Mouse (Mus musculus): Measurements from ENCODE around the gene Atp5mpl. TPM values are rescaled to one million over a fixed set of nuclear protein-coding genes. Genes with fewer than 3 reads are reported as not detected.
"Not testable (repeated sequence)": the region's sequence is repeated elsewhere in the genome, so short reads cannot be mapped to it uniquely, and the experiment has no call there.

Atp5mpl gene
- polyA plus RNA-seq, 1 experiment from 2014 or later: 659 TPM

DNA sequence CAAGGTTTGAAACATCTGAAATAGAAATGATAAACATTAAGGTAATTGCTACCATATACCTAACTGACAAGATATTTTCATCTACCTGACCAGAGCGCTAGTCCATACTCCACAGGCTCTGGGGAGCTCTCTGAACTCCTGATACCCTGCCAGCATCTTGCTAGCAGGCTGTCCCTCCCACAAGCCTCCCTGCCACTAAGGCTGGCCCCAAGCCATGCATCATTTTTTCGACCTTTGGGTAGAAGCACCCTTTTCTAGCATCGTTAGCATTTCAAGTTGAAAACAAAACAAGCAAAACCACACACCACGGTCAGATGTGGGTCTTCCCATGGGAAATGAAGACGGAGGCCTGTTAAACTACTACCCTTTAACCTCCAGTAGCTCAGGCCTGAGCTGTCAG lies 3.4 kb downstream of the Atp5mpl start:
- H3K36me3 ChIP-seq (ENCODE audit: control insufficient read depth, insufficient read depth, low read length): peaks cover 17% of the 10 kb centered on the region
- 89% methylated on average over 5 of the region's 5 CpGs for WGBS
- H3K9ac ChIP-seq (ENCODE audit: low read depth, low read length): no peak overlapping the region
- H3K9me3 ChIP-seq (replicated peaks; ENCODE audit: control insufficient read depth, low read length, poor library complexity, severe bottlenecking): no peaks in the 10 kb centered on the region
- ATAC-seq: no peak
- peaks cover 13% of the 10 kb centered on the region for H3K4me1 ChIP-seq (ENCODE audit: control insufficient read depth, insufficient read depth, low read length)
- H3K4me3 ChIP-seq (ENCODE audit: low read depth, low read length): no peak overlapping the region
- H3K27me3 ChIP-seq (ENCODE audit: control insufficient read depth, insufficient read depth, low read depth, low read length): no peaks in the 10 kb centered on the region
- H3K4me2 ChIP-seq (ENCODE audit: low read length): no peak overlapping the region
- no peak overlapping the region for H3K27ac ChIP-seq (ENCODE audit: low read length)

- Histone ChIP-seq H3K4me2 (ENCODE audit: low read length) (no peak overlapping the region), H3K27me3 (ENCODE audit: control insufficient read depth, insufficient read depth, low read depth, low read length) (no peaks in the 10 kb centered on the region), H3K4me3 (ENCODE audit: low read depth, low read length) (no peak overlapping the region), H3K4me1 (ENCODE audit: control insufficient read depth, insufficient read depth, low read length) (no peaks in the 10 kb centered on the region), H3K27ac (ENCODE audit: low read length) (no peak overlapping the region), H3K9me3 (replicated peaks; ENCODE audit: control insufficient read depth, low read length, poor library complexity, severe bottlenecking) (no peaks in the 10 kb centered on the region), H3K36me3 (ENCODE audit: control insufficient read depth, insufficient read depth, low read length) (peaks cover 17% of the 10 kb centered on the region), H3K9ac (ENCODE audit: low read depth, low read length) (no peak overlapping the region)
- 46% methylated on average over 9 of the region's 9 CpGs for WGBS
- ATAC-seq: peak; percentile 17; the same call in 1 of the 2 replicates
Observed at GRCm38 (mm10) chr12:111958101-111958865, 8.5 kb downstream of the Atp5mpl start.

DNA sequence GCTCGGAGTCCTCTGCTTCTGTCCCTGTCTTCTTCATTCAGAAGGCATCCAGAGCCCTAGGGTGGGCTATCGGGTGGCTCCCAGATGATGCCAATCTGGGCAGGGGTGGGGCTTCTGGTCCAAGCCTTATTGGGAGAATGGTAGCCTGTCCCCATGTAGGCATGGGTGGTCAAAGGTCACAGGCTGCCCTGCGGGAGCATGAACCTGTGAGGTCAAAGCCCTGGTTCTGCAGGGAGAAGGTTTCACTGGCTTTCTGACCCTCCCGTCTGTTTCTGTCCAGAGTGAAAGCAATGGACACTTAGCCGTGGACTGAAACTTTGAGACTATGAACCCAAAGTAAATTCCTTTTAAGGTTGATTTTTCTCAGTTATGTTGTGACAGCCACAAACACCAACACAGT lies 10.6 kb downstream of the Atp5mpl start:
- 81% methylated on average over 5 of the region's 5 CpGs for WGBS
- H3K4me2 ChIP-seq (ENCODE audit: low read length): no peak overlapping the region
- no peaks in the 10 kb centered on the region for H3K9me3 ChIP-seq (replicated peaks; ENCODE audit: control insufficient read depth, low read length, poor library complexity, severe bottlenecking)
- no peaks in the 10 kb centered on the region for H3K4me1 ChIP-seq (ENCODE audit: control insufficient read depth, insufficient read depth, low read length)
- H3K27me3 ChIP-seq (ENCODE audit: control insufficient read depth, insufficient read depth, low read depth, low read length): no peaks in the 10 kb centered on the region
- no peak overlapping the region for H3K9ac ChIP-seq (ENCODE audit: low read depth, low read length)
- ATAC-seq: no peak
- H3K4me3 ChIP-seq (ENCODE audit: low read depth, low read length): no peak overlapping the region
- no peak overlapping the region for H3K27ac ChIP-seq (ENCODE audit: low read length)
- peaks cover 15% of the 10 kb centered on the region for H3K36me3 ChIP-seq (ENCODE audit: control insufficient read depth, insufficient read depth, low read length)

GRCm38 (mm10) chr12:111951701-111952100 lies 15.1 kb downstream of the Atp5mpl start:
- Histone ChIP-seq H3K9ac (ENCODE audit: low read depth, low read length) (no peak overlapping the region), H3K4me2 (ENCODE audit: low read length) (no peak overlapping the region), H3K27me3 (ENCODE audit: control insufficient read depth, insufficient read depth, low read depth, low read length) (no peaks in the 10 kb centered on the region), H3K27ac (ENCODE audit: low read length) (no peak overlapping the region), H3K4me1 (ENCODE audit: control insufficient read depth, insufficient read depth, low read length) (no peaks in the 10 kb centered on the region), H3K36me3 (ENCODE audit: control insufficient read depth, insufficient read depth, low read length) (no peaks in the 10 kb centered on the region), H3K4me3 (ENCODE audit: low read depth, low read length) (no peak overlapping the region), H3K9me3 (replicated peaks; ENCODE audit: control insufficient read depth, low read length, poor library complexity, severe bottlenecking) (no peaks in the 10 kb centered on the region)
- ATAC-seq: no peak
- WGBS: 62% methylated on average over 5 of the region's 5 CpGs

DNA sequence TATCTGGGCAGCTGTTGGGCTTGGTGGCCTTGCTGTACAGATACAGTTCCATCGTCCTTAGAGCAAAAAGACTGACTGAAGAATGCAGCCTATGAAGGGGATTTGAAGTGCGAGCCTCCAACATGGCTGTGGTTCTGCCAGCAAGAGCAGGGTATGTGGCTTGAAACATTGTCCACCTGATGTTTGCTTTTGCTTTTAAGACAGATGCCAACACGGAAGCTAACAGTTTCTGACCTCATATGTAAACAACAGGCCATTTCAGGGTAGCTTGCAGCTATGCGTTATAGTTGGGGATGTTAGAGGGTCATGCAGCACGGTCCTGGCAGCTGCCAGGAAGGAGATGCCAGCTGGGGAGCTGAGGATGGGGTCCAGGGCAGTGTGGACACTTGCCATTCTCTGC lies 16.3 kb downstream of the Atp5mpl start:
- Histone ChIP-seq H3K4me2 (ENCODE audit: low read length) (no peak overlapping the region), H3K36me3 (ENCODE audit: control insufficient read depth, insufficient read depth, low read length) (no peaks in the 10 kb centered on the region), H3K9me3 (replicated peaks; ENCODE audit: control insufficient read depth, low read length, poor library complexity, severe bottlenecking) (no peaks in the 10 kb centered on the region), H3K4me1 (ENCODE audit: control insufficient read depth, insufficient read depth, low read length) (no peaks in the 10 kb centered on the region), H3K27ac (ENCODE audit: low read length) (no peak overlapping the region), H3K27me3 (ENCODE audit: control insufficient read depth, insufficient read depth, low read depth, low read length) (no peaks in the 10 kb centered on the region), H3K9ac (ENCODE audit: low read depth, low read length) (no peak overlapping the region), H3K4me3 (ENCODE audit: low read depth, low read length) (no peak overlapping the region)
- WGBS: 73% methylated on average over 5 of the region's 5 CpGs
- no peak for ATAC-seq

- no peaks in the 10 kb centered on the region for H3K4me1 ChIP-seq (ENCODE audit: control insufficient read depth, insufficient read depth, low read length)
- no peaks in the 10 kb centered on the region for H3K9me3 ChIP-seq (replicated peaks; ENCODE audit: control insufficient read depth, low read length, poor library complexity, severe bottlenecking)
- no peak overlapping the region for H3K9ac ChIP-seq (ENCODE audit: low read depth, low read length)
- no peaks in the 10 kb centered on the region for H3K36me3 ChIP-seq (ENCODE audit: control insufficient read depth, insufficient read depth, low read length)
- no peak overlapping the region for H3K4me3 ChIP-seq (ENCODE audit: low read depth, low read length)
- no peak overlapping the region for H3K27ac ChIP-seq (ENCODE audit: low read length)
- WGBS: 58% methylated on average over 2 of the region's 2 CpGs
- no peak overlapping the region for H3K4me2 ChIP-seq (ENCODE audit: low read length)
- no peak for ATAC-seq
- no peaks in the 10 kb centered on the region for H3K27me3 ChIP-seq (ENCODE audit: control insufficient read depth, insufficient read depth, low read depth, low read length)
Observed at GRCm38 (mm10) chr12:111946716-111947115, 20.1 kb downstream of the Atp5mpl start.

- ATAC-seq: 0 out of 2 replicates have a peak, but pooled peaks have one; percentile 28
- not testable (repeated sequence) for H3K27ac ChIP-seq (ENCODE audit: low read length); H3K9ac ChIP-seq (ENCODE audit: low read depth, low read length); H3K36me3 ChIP-seq (ENCODE audit: control insufficient read depth, insufficient read depth, low read length); H3K4me1 ChIP-seq (ENCODE audit: control insufficient read depth, insufficient read depth, low read length); H3K9me3 ChIP-seq (replicated peaks; ENCODE audit: control insufficient read depth, low read length, poor library complexity, severe bottlenecking); H3K4me3 ChIP-seq (ENCODE audit: low read depth, low read length); H3K4me2 ChIP-seq (ENCODE audit: low read length); H3K27me3 ChIP-seq (ENCODE audit: control insufficient read depth, insufficient read depth, low read depth, low read length)
- WGBS: 59% methylated on average over 7 of the region's 15 CpGs
Observed at GRCm38 (mm10) chr12:111945765-111946655, 20.8 kb downstream of the Atp5mpl start.

GRCm38 (mm10) chr12:111945115-111945514 lies 21.7 kb downstream of the Atp5mpl start:
- Histone ChIP-seq H3K36me3 (ENCODE audit: control insufficient read depth, insufficient read depth, low read length) (no peaks in the 10 kb centered on the region), H3K4me2 (ENCODE audit: low read length) (no peak overlapping the region), H3K4me3 (ENCODE audit: low read depth, low read length) (no peak overlapping the region), H3K4me1 (ENCODE audit: control insufficient read depth, insufficient read depth, low read length) (no peaks in the 10 kb centered on the region), H3K27me3 (ENCODE audit: control insufficient read depth, insufficient read depth, low read depth, low read length) (no peaks in the 10 kb centered on the region), H3K27ac (ENCODE audit: low read length) (no peak overlapping the region), H3K9me3 (replicated peaks; ENCODE audit: control insufficient read depth, low read length, poor library complexity, severe bottlenecking) (no peaks in the 10 kb centered on the region), H3K9ac (ENCODE audit: low read depth, low read length) (no peak overlapping the region)
- ATAC-seq: no peak
- 78% methylated on average over 8 of the region's 8 CpGs for WGBS
